Mouse (Mus musculus) erythroblast, adult 5-6 weeks (primary cell): ENCODE results near the gene Tagln. TPM values are rescaled to one million over a fixed set of nuclear protein-coding genes. Genes with fewer than 3 reads are reported as not detected.

Source experiments
- ATAC-seq: replicated peaks from 2 replicates; pipeline ENCODE4 v1.8.0; 2016; ENCODE audit warnings: moderate number of reproducible peaks, mild to moderate bottlenecking, moderate TSS enrichment, inconsistent platforms; ENCODE audit not compliant: poor library complexity, low FRiP score, severe bottlenecking
- total RNA-seq, 2 experiments: library from RNA; stranded (forward) in 1 of 2; stranded (reverse) in 1 of 2; fragments of 150-400 nt in 1 of 2; fragments of 200-764, 138-1000 nt in 1 of 2; gene quantifications; 2 replicates each; pipeline versions ENCODE4 v1.2.3 to v1.2.4; 2015 to 2017; ENCODE audit warnings: low replicate concordance in 2 of 2

The Tagln gene
- total RNA-seq, 2 experiments from 2014 or later = not detected

DNA sequence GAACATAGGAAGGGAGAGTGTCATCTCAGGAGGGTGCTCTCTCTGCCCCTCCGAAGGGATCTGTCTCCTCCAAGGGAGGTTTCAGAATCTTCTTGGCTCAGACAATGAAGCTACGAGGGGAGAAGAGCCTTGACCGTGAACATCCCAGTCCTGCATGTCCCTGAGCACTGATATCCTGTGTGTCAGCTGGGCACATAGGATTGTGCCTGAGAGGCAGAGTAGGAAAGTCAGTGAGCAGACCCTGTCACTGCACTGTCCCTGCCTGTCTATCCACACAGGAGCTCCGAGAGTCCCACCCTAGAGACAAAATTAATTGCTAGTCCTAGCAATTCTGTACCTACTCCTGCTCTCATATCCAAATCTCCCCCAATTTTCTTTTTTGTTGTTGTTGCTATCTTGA lies 16.2 kb upstream of the Tagln start:
- no peak for ATAC-seq

DNA sequence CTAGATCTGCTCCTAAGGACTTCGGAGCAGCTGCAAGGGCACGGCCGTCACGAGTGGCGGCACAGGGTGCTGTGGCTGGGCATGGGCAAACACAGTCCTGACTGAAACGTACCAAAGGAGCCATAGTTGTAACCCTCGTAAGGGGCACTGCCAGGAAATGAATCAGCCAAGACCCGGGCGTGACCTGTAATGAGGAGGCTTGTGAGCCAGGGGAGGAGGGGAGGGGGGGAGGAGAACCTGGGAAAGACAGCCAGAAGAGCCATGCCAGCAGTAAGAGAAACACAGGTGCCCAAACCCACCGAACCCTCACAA lies 11.0 kb upstream of the Tagln start:
- no peak for ATAC-seq

DNA sequence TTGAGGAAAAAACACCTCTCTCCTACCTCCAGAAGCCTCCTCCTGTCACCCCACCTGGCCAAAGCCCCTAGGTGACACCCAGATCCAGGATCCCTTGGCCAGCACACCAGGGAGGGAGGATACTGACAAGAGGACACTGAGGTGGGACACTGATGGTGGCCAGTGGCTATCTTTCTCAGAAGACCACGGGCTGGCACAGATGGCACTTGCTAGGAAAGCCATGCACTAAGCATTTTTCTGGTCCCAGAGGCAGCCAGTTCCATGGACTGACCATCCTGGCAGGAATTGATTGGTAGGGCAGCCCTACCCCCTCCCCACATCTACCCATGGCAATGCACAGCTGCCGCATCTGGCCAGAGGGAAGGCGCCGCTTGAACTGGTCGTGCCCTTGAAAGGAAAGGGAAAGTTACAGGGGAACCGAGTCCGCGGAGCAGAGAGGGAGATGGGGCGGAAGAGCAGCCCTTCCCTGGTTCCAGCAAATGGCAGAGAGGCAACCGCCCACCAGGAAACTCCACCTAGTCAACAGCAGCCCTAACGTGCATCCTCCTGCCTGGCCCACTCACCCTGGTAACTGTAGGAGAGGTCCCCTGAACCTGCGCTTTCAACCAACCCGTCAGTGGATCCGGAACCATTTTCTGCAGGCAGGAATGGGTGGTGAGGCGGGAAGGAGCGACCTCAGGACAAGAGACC lies 10.5 kb upstream of the Tagln start:
- ATAC-seq = no peak

DNA sequence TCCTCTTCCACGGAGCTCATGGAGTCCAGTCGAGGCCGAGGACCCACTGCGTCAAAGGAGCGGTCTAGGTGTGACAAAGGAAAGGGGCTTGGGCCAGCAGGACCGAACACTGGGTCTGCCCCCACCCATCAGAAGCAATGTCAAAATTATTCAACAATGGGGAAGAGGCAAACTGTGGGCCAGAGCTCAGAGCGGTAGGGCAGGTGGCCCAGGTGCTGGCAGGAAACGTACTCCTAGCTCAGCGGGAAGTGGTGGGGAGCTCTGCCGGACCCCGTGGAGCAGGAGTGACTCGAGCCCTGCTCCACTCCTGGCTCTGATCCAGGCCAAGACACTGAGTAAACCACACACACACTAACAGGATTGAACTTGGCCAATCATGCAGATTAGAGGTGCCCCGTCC lies 9.9 kb upstream of the Tagln start:
- no peak for ATAC-seq

DNA sequence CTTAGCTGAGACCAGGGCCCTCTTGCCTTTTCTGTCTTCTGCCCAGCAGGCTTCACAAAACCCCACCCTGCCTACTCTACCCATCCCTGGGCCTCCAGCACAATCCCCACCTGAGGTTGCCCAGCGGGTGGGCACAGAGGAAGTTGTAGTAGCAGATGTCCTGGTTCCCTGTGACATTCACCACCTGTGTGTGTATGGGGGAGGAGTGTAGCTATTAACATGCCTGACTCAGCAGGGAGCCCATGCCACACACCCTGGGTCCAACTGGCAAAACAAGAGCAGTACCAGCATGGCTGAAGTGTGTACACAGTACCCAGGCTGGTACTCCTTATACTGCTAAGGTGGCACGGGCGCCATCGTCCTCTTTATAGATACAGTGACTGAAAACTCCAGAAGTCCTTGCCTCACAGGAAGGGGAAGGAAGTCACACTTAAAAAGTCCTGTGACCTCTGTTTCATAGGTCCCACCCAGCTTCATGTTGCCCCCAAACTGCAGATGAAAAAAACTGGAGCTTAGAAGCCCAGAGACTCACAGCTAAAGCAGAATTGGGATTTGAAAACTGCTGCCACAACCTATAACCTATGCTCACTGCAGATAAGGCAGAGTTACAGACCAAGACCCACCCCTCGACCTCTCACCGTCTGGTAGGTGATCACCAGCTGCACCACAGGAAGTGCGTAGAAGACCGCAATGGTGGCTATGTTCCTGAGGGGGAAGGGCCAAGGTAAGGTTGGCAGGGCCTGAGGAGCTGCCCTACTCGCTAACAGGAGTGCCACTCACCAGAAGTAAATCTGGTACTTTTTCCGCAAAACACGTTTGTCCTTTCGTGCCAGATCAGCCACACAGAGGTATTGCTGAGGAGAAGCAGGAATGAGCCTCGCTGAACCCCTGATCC lies 8.9 kb upstream of the Tagln start:
- ATAC-seq = no peak

DNA sequence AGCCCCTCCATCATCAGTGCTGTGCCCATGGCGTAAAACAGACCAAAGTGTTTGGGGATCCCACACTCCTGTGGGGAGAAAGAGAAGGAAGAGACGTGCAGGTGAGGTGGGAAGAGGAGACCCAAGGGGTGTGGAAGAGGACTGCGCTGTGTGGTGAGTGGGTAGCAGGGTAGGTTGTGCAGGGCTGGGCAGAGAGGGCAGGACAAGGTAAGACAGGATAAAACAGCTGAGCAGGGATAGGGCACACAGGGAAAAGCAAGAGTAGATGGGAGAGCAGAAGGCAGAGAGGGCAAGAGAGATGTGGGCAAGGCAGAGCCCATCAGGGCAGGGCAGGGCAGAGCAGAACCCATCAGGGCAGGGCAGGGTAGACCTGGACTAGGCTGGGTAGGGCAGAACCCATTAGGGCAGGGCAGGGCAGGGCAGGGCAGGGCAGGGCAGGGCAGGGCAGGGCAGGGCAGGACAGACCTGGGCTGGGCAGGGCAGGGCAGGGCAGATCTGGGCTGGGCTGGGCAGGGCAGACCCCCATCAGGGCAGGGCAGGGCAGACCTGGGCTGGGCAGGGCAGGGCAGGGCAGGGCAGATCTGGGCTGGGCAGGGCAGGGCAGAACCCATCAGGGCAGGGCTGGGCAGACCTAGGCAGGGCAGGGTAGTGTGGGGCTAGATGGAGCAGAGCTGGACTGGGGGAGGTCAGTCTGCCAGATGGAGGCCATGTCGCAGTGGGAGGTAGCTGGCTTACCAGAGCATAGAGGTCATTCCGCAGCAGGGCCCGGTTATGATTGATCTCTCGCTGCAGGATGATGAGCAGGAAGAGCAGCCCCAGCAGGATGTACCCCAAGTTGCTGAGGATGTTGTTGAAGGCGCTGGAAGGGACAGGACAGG lies 8.0 kb upstream of the Tagln start:
- ATAC-seq = no peak

DNA sequence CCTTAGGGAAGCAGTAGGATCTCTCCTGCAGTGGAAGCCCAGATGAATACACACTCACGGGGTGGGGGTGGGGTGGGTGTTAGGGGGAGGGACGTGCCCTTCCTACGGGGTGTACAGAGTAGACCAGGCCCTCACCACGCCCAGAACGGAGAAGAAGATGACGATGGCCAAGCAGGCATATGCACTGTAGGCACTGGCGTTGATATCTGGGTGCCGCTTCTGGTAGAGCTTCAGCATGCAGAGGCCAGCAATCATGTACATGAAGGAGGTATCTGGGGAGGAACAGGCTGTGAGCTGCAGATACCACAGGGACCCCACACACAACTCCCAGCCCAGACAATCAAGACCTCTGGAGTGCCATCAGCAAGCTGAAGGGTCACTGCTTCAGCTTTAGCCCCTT lies 7.1 kb upstream of the Tagln start:
- no peak for ATAC-seq

DNA sequence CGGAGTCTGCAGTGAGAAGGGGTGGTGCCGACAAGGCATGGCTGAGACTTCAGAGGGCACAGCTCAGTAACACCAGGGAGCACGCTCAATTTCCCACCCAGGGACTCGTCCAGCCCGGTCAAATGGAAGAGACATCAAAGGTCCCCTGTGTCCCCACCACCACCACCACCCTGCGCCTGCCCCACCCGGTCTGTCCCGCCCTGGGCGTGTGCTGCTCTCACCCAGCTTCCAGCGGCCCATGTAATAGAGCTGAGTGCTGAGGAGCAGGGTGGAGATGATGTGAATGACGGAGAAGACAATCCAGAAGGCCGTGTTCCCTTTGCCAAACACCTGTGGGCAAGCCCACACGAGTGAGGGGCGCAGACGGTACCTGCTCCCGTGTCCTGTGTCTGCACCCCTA lies 6.6 kb upstream of the Tagln start:
- ATAC-seq = no peak

DNA sequence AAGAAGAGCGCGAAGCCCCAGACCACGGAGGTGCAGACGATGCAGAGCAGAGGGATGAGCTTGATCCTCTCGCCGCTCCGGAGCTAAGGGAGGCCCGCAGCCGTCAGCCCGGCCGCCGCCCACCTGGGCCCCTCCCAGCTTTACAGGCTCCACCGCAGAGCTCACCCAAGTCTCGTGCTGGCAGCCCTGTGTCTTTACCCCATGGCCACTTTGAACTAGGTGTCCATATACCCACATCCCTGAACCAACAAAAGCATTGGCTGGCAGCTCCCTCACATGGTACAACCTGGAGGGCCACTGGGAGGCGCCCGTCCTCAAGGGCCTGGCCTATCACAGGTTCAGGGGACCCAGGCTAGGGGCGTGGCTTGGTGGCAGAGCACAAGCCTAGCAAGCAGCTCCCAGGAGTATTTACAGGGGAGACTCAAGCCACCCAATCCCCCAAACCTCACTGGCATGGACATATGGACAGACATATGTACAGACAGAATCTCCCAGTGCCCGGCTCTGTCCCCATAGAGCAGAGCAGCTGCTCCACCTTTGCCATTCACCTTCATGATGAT lies 5.6 kb upstream of the Tagln start:
- ATAC-seq = no peak

DNA sequence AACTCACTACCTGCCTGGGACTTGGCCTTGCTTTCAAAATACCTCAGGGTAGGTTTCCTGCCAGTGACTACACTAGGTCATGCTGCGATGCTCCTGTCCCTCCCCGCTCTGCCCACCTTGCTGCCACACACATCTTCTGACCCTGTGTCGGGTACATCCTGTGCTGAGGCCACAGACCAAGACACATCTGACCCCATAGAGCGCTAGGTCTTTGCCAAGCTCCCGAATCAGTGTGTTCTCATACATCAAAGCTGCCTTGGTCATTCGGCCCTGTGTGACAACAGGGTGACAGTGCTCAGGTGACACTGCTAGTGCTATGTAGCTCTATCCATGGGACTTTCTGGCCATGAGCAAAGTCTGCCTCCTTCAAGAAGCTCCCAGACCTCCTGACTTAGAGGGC lies 3.9 kb upstream of the Tagln start:
- no peak for ATAC-seq

DNA sequence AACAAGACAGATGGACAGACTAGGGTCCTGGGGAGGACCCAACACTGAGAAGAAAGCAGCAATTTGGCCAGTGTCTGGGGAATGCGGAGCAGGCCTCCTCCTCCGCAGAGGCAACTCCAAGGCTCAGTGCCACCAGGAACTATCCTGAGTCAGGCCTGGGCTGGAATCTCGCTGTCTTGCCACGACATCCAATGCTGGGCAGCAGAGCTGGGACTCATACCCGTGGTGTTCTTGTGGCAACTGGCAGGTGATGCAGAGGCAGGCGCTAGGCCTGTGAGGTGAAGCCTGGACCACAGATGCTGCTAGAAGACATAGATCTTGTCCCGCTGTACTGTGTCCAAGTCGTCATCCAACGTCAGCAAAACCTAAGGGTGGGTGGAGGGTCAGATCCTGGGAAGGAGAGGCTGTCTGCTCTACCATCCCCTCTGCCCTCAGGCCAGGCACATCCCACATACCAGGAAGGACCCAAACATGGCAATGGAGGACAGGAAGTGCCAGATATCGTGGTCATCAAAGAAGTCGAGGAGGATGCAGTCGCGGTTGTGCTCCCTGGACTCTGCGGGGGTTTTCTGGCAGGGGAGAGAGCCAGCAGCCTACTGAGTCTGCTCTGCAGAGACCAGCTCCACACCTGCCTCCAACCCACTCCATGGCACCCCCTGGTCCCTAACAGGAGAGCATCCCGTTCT lies 3.2 kb upstream of the Tagln start:
- no peak for ATAC-seq

DNA sequence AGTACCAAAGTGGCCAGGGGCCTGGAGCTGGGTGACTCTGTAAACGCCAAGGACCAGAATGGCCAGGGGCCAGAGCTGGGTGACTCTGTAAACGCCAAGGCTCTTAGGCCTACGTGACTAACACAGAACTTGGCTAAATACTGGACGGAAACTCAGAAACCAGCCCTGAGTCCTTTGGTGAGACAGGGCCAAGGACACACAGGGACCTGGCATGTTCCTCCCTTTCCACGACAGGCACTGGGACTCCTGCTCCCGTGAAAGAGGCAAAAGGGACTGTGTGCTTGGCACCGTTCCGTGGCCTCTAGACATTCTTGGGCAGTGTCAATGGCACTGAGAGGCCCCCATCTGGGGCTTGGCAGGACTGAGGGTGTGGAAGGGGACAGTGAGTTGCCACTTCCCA lies 2.2 kb upstream of the Tagln start:
- no peak for ATAC-seq

DNA sequence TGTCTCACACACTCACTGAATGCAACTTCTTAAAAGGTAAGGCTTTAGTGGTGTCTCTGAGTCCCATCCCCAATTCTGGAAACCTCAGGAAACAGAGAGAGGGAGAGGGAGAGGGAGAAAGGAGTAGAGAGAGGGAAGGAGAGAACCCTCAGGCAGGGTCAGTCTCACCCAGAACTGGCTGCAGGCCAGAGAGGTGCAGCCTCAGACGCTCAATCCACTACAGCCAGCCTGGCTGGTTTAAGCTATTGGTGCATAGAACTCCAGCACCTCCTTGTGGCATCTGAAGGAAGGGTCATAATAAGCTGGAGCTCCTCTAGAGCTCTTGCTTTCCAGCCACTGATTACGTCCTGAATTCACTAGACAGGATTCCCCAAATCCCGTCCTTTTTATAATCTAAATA lies 1.0 kb upstream of the Tagln start:
- ATAC-seq = peak; percentile 50

DNA sequence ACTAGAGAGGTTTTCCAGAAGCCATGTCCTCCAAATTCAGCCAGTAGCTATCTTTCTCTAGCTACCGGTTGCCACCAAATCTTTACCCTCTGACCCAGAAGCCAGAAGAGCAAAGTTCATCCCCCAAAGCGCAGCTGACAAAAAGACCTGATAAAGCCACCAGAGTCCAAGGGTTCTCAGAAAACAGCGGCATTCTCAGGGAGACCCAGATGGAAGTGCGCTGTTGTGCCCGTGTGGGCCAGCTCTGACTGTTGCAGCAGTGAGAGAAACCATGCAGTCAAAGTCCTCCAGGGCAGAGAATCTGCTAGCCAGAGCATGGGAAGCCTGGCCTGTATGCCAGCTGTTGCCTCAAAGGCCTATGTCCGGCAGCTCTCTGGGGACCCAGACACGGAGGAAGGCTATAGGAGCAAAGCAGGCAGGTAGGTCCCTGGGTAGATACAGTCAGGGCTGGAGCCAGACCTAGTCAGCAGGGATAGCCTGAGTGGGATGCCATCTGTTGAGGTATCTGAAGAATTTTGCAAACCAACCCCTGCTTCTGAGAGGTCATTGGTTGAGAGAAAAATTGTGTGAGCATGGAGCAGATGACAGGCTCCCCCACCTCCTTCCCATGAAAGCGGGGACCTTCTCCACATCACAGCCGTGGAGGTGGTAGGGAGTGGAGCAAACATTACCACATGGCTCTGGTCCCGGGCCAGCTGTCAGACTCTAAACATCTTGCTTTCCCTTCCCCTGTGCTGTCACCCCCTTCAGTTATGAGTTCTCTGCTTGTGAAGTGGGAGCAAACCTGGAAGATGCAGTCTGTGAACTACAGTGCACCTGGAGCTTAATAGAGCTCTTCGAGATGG lies 3.1 kb downstream of the Tagln start:
- no peak for ATAC-seq

DNA sequence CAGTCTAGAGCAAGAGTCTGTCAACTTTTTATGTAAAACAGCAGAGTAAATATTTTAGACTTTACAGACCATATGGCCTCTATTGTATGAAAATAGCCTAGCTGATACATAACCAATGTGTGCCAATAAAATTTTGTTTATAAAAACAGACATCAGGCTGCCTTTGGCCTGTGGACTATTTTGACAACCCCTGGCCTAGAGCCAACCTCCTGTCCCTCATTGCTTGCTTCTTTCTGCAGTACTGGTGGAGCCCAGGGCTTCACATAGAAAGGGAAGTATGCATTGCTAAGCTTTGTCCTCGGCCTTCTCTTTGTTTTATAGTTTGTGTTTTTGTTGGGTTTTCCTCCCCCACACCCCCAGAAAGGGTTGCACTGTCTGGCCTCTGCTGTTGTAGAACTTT lies 3.9 kb downstream of the Tagln start:
- no peak for ATAC-seq

DNA sequence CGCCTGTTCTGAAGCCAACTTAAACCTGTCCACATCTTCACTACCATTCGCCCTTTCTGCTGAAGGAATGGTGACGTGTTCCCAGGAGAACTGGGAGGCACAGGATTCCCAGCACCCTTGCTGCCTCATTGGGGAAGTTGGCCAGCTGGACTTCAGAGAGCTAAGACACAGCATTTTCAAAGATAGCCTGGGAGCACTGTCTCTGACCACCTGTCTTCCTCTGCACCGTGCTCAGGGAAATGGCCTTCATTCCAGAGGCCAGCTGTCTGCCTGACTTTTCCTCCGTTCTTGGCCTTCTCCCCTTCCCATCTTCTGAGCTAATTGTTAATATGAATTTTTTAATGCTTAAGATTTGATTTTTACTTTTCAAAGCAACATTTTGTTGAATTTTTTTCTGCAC lies 6.6 kb downstream of the Tagln start:
- ATAC-seq = no peak

DNA sequence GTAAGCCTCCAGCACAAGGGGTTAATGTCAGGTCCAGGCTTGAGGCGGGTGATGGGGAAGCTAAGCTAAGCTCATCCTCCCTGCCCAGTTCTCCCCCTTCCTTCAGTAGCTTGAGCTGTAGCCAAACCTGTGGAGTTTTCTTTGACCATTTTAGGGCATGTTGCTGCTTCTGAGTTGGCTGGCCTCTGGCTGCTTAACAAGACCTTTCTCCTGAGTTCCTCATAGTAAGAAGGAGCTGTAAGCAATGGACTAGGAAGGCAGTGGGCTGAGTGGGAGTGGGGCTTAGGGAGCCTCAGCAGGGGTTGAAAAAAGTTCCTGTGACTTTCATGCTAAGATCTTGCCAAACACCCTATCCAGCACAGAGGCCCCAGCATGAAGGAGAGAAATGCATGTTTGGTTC lies 16.0 kb downstream of the Tagln start:
- ATAC-seq = no peak

DNA sequence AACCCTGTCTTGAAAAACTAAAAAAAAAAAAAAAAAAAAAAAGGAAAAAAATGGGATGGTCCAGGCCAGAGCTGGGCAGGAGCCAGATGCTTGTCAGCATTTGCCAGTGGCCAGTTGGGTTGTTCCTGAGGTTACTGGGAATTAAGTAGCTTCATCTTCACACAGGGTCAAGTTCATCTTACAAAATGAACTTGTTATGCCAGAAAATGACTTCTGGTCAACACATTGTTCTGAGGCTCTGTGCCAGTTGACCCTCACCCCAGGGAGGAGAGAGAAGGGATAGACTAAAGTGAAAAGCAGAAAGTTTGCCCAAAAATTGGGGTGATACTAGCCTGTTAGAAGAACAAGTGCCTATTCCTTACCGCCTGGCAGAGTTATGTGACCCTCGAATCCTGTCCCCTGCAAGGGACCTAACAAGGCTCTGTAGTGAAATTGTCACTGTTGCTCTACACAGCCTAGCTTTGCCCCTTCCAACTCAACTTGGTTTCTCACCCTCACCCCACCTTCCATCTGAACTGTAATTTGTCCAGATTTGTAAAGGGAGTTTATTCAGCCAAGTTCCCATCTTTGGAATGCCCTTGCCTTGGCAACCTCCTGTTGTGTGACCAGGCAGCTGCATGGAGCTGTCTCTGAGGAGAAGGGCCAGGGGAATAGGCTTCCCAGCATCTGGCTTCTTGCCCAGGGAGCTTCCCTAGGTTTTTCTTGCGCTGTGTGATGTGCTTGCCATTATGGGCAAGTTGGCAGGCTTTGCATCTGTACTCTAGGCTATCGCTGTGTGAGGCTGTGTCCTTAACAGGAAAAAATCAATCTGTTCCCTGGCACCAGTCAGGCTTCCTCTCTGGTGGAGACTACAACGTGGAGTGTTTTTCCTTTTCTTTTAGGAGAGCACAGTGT lies 18.6 kb downstream of the Tagln start:
- ATAC-seq = no peak
